Mouse (Mus musculus) liver, embryonic 11.5 days (tissue): ENCODE results near the gene Ogfod2. TPM values are rescaled to one million over a fixed set of nuclear protein-coding genes. Genes with fewer than 3 reads are reported as not detected.
A peak's percentile ranks its signal among the peaks of the same experiment; 100 is the strongest.

Experiments
- ATAC-seq: fragments of 200-750 bp; cut with Nextera tagmentation; replicated peaks from 2 replicates; pipeline ENCODE4 v1.8.0; 2017; ENCODE audit warnings: moderate number of reproducible peaks, mild to moderate bottlenecking, moderate TSS enrichment, moderate library complexity; ENCODE audit not compliant: low FRiP score
- DNase-seq: peaks from one replicate; pipeline ENCODE4 v3.0.0-alpha.2; 2017; ENCODE audit warnings: low spot score
- H3K27ac ChIP-seq: fragments of 300-500 bp; sonication (generic); 2 replicates; pipeline ENCODE4 v1.5.1; 2014; ENCODE audit warnings: mild to moderate bottlenecking, low read depth, low read length, control low read depth
- H3K27me3 ChIP-seq: fragments of 300-500 bp; sonication (generic); replicated peaks from 2 replicates; pipeline ENCODE4 v1.6.1; 2014; ENCODE audit warnings: low read length, mixed read lengths; ENCODE audit not compliant: control insufficient read depth, insufficient read depth
- H3K36me3 ChIP-seq: fragments of 300-500 bp; sonication (generic); 2 replicates; pipeline ENCODE4 v1.6.1; 2014; ENCODE audit warnings: mild to moderate bottlenecking, low read length, moderate library complexity, mixed read lengths; ENCODE audit not compliant: control insufficient read depth, insufficient read depth
- H3K4me1 ChIP-seq: fragments of 300-500 bp; sonication (generic); replicated peaks from 2 replicates; pipeline ENCODE4 v1.6.1; 2014; ENCODE audit warnings: low read length, mixed read lengths; ENCODE audit not compliant: control insufficient read depth, insufficient read depth
- H3K4me2 ChIP-seq: fragments of 300-500 bp; sonication (generic); 2 replicates; pipeline ENCODE4 v1.6.1; 2014; ENCODE audit warnings: mild to moderate bottlenecking, control low read depth, moderate library complexity
- H3K4me3 ChIP-seq: fragments of 300-500 bp; sonication (generic); 2 replicates; pipeline ENCODE4 v1.5.1; 2014; ENCODE audit warnings: low read depth, low read length, control low read depth
- H3K9ac ChIP-seq: fragments of 300-500 bp; sonication (generic); 2 replicates; pipeline ENCODE4 v1.6.1; 2014; ENCODE audit warnings: low read depth, low read length, control low read depth
- H3K9me3 ChIP-seq: fragments of 300-500 bp; sonication (generic); 2 replicates; pipeline ENCODE4 v1.6.1; 2016; ENCODE audit warnings: low read length, inconsistent platforms, mixed read lengths; ENCODE audit not compliant: control insufficient read depth
- WGBS: fragments of 180-500 bp; shearing (Covaris S2); extraction: QIAGEN DNeasy Blood & Tissue Kit; methylation state at CpG from one replicate; pipeline ENCODE4 v1.1.7; 2014; 5-methylcytosine and 5-hydroxymethylcytosine counted together
- polyA plus RNA-seq: library from polyadenylated mRNA; unstranded; fragments of >200 nt; fragmentation: Nextera tagmentation; extraction: Ambion mirVana; gene quantifications from 2 replicates; pipeline ENCODE4 v1.2.1, GENCODE M21; 2014

The Ogfod2 gene
- polyA plus RNA-seq, 1 experiment from 2014 or later: 29.0 TPM

GRCm38 (mm10) chr5:124089868-124090267, 22.2 kb upstream of the Ogfod2 start:
- H3K9me3 ChIP-seq: no peaks in the 10 kb centered on the region
- H3K4me3 ChIP-seq: no peak overlapping the region
- H3K36me3 ChIP-seq: no peaks in the 10 kb centered on the region
- H3K4me2 ChIP-seq: no peak overlapping the region
- H3K27ac ChIP-seq: no peak overlapping the region
- H3K4me1 ChIP-seq: peaks cover 22% of the 10 kb centered on the region
- WGBS: 83% methylated on average over 23 of the region's 23 CpGs
- H3K27me3 ChIP-seq: no peaks in the 10 kb centered on the region; the same call in 1 of the 2 replicates
- ATAC-seq (no peak), DNase-seq (no peak)
- no peak overlapping the region for H3K9ac ChIP-seq

DNA sequence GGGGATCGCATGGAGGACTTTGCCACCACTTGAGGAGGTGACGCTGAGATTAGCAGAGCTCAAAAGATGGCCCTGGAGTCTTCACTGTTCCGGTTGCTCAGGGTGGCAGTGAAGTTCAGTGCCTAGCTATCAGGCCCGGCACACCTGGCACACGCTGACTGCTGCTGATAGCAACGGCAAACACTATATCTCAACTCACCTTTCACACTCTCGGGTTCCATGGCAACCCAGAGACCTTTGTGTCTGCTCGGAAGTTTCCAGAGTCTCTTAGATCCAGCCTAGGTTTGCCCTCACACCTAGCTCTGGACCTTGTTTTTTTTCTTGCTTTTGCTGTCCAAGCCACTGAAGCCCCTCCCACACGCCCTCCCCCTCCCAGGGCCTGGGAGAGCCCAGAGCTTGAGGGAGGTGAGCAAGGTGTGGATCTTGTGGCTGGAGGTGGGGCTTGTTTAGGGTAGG, 20.1 kb upstream of the Ogfod2 start:
- peaks cover 29% of the 10 kb centered on the region for H3K4me1 ChIP-seq

GRCm38 (mm10) chr5:124093120-124093794, 18.8 kb upstream of the Ogfod2 start:
- Histone ChIP-seq H3K27ac (no peak overlapping the region), H3K36me3 (no peaks in the 10 kb centered on the region), H3K9me3 (no peaks in the 10 kb centered on the region), H3K4me1 (peaks cover 29% of the 10 kb centered on the region), H3K4me2 (no peak overlapping the region), H3K9ac (no peak overlapping the region), H3K27me3 (no peaks in the 10 kb centered on the region; the same call in 1 of the 2 replicates), H3K4me3 (no peak overlapping the region)
- 85% methylated on average over 11 of the region's 11 CpGs for WGBS
- ATAC-seq (no peak), DNase-seq (no peak)

More for the DNA sequence above, 20.1 kb upstream of the Ogfod2 start:
- H3K4me3 ChIP-seq: no peak overlapping the region; the same call in none of the 2 replicates
- peak overlapping the region; percentile 42 for H3K9ac ChIP-seq
- DNase-seq (no peak), ATAC-seq (peak; percentile 71)
- 27% methylated on average over 9 of the region's 9 CpGs for WGBS
- H3K9me3 ChIP-seq: no peaks in the 10 kb centered on the region
- H3K27ac ChIP-seq: peak overlapping the region; percentile 66
- H3K4me2 ChIP-seq: peak overlapping the region; percentile 51
- no peaks in the 10 kb centered on the region; the same call in 1 of the 2 replicates for H3K27me3 ChIP-seq
- H3K36me3 ChIP-seq: no peaks in the 10 kb centered on the region

DNA sequence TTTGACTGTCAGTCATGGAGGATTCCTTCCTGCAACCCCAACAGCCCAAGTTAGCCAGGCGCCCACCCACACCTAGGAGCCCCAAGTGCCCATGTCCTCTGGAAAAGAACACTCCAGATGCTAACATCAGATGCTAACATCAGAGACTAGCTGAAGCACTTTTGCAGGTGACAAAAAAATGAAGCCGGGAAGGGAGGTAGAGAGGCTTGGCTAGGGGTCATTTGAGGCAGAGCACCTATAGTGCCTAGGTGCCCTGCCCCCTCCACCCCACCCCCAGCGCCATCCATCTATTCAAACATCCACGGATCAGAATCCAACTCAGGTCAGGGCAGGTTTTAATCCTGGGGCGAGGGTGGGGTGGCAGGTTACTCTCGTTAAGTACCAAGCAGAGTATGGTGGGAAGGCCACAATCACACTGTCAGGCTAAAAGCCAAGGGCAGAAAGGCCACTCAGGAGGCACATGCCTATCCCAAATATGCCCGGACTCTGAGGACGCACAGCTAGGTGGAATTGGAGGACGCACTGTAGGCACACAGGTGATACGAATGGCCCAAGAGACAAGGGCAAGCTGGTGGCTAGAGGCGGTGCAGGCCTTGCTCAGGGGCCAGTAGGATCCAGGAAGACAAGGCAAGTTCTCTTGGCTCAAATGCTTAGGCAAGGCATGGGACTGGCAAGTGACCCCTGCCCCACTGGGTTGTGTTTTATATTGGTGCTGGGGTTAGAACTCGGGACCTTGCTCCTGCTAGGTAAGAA, 18.1 kb upstream of the Ogfod2 start:
- 83% methylated on average over 12 of the region's 12 CpGs for WGBS
- no peak for DNase-seq
- no peaks in the 10 kb centered on the region for H3K9me3 ChIP-seq
- H3K4me1 ChIP-seq: peaks cover 29% of the 10 kb centered on the region
- no peak overlapping the region for H3K9ac ChIP-seq
- ATAC-seq: no peak
- no peaks in the 10 kb centered on the region for H3K36me3 ChIP-seq
- H3K4me2 ChIP-seq: peak overlapping the region; percentile 92
- H3K27ac ChIP-seq: peak overlapping the region; percentile 21; the same call in 1 of the 2 replicates
- H3K4me3 ChIP-seq: 0 out of 2 replicates have a peak overlapping the region, but pooled peaks have one; percentile 13
- H3K27me3 ChIP-seq: no peaks in the 10 kb centered on the region; the same call in 1 of the 2 replicates

- H3K4me2 ChIP-seq: peak overlapping the region; percentile 92
- ATAC-seq (peak; percentile 76), DNase-seq (no peak)
- H3K27me3 ChIP-seq: no peaks in the 10 kb centered on the region; the same call in 1 of the 2 replicates
- H3K4me1 ChIP-seq: peaks cover 29% of the 10 kb centered on the region
- H3K4me3 ChIP-seq: peak overlapping the region; percentile 60
- H3K36me3 ChIP-seq: no peaks in the 10 kb centered on the region
- H3K9me3 ChIP-seq: no peaks in the 10 kb centered on the region
- WGBS: 10% methylated on average over 19 of the region's 19 CpGs
- H3K9ac ChIP-seq: peak overlapping the region; percentile 73
- peak overlapping the region; percentile 39; the same call in 1 of the 2 replicates for H3K27ac ChIP-seq
These were observed 17.0 kb upstream of the Ogfod2 start for GRCm38 (mm10) chr5:124095077-124095581.

DNA sequence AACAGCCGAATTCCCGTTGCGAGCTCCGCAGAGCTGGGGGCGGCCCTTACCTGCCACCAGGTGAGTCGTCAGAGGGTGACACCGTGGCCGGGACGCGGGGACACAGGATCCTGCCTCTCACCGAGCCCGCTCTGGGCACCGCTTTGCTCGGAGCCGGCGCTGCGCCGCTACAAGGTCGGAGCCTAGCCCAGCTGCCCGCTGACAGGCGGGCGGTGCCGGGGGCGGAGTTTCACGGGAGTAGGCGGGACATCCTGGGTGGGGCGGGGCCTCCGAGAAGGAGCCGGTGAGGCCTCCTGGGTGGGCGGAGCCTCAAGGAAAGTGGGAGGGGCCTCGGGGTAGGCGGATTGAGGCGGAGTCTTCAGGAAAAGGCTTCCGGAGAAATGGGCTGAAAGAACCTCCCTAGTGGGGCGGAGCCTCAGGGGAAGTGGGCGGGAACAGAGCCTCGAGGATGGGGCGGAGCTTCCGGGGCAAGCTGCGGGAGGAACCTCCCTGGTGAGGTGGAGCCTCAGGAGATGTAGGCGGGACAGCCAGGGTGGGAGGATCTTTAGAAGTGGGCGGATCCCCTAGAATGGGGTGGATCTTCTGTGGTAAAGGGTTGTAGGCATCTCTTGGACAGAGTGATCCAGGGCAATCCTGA, 16.4 kb upstream of the Ogfod2 start, which contains the start of gene Abcb9:
Gene Abcb9 (minus strand): TSS at position 203 of the 637 bp plus-strand sequence.
- Histone ChIP-seq H3K4me2 (peak within 1 kb of the TSS; percentile 92), H3K27ac (peak within 1 kb of the TSS; percentile 39; the same call in 1 of the 2 replicates), H3K36me3 (no peaks in the 10 kb centered on the region), H3K27me3 (no peaks in the 10 kb centered on the region; the same call in 1 of the 2 replicates), H3K9me3 (no peaks in the 10 kb centered on the region), H3K4me3 (peak within 1 kb of the TSS; percentile 60), H3K4me1 (peaks cover 29% of the 10 kb centered on the region), H3K9ac (peak within 1 kb of the TSS; percentile 73)
- ATAC-seq: peak; percentile 83
- peak; percentile 99 for DNase-seq
- WGBS: under 1% methylated on average over 42 of the region's 42 CpGs

GRCm38 (mm10) chr5:124098923-124099322, 13.2 kb upstream of the Ogfod2 start:
- no peaks in the 10 kb centered on the region; the same call in 1 of the 2 replicates for H3K27me3 ChIP-seq
- DNase-seq (no peak), ATAC-seq (no peak)
- WGBS: 93% methylated on average over 2 of the region's 2 CpGs
- no peak overlapping the region for H3K27ac ChIP-seq
- no peaks in the 10 kb centered on the region for H3K9me3 ChIP-seq
- H3K4me3 ChIP-seq: no peak overlapping the region
- no peak overlapping the region for H3K9ac ChIP-seq
- peaks cover 13% of the 10 kb centered on the region for H3K4me1 ChIP-seq
- no peak overlapping the region for H3K4me2 ChIP-seq
- H3K36me3 ChIP-seq: no peaks in the 10 kb centered on the region
